Mouse (Mus musculus) heart, embryonic 12.5 days (tissue): ENCODE data around the gene Efhd1. TPM values are rescaled to one million over a fixed set of nuclear protein-coding genes. Genes with fewer than 3 reads are reported as not detected.

Experiments
- ATAC-seq: fragments of 200-750 bp; cut with Nextera tagmentation; 2 replicates; pipeline ENCODE4 v1.8.0; 2017; ENCODE audit warnings: moderate TSS enrichment, moderate library complexity; ENCODE audit not compliant: insufficient number of reproducible peaks, low FRiP score
- H3K27ac ChIP-seq: fragments of 300-500 bp; sonication (generic); 2 replicates; pipeline ENCODE4 v1.5.1; 2016; ENCODE audit warnings: mild to moderate bottlenecking, moderate library complexity; ENCODE audit not compliant: poor library complexity, severe bottlenecking
- H3K27me3 ChIP-seq: fragments of 300-500 bp; sonication (generic); replicated peaks from 2 replicates; pipeline ENCODE4 v1.6.1; 2016; ENCODE audit warnings: mild to moderate bottlenecking, moderate library complexity
- H3K36me3 ChIP-seq: fragments of 300-500 bp; sonication (generic); 2 replicates; pipeline ENCODE4 v1.6.1; 2016; ENCODE audit warnings: mild to moderate bottlenecking, moderate library complexity
- H3K4me1 ChIP-seq: fragments of 300-500 bp; sonication (generic); replicated peaks from 2 replicates; pipeline ENCODE4 v1.6.1; 2016; ENCODE audit warnings: mild to moderate bottlenecking
- H3K4me2 ChIP-seq: fragments of 300-500 bp; sonication (generic); 2 replicates; pipeline ENCODE4 v1.6.1; 2016; ENCODE audit warnings: mild to moderate bottlenecking, moderate library complexity
- H3K4me3 ChIP-seq: fragments of 300-500 bp; sonication (generic); 2 replicates; pipeline ENCODE4 v1.5.1; 2016; ENCODE audit warnings: mild to moderate bottlenecking
- H3K9ac ChIP-seq: fragments of 300-500 bp; sonication (generic); 2 replicates; pipeline ENCODE4 v1.6.1; 2016; ENCODE audit warnings: mild to moderate bottlenecking, moderate library complexity
- H3K9me3 ChIP-seq: fragments of 300-500 bp; sonication (generic); replicated peaks from 2 replicates; pipeline ENCODE4 v1.6.1; 2016; ENCODE audit warnings: mild to moderate bottlenecking, moderate library complexity
- WGBS: fragments of 180-500 bp; shearing (Covaris S2); methylation state at CpG from one replicate; pipeline ENCODE4 v1.1.7; 2016; 5-methylcytosine and 5-hydroxymethylcytosine counted together
- polyA plus RNA-seq: library from polyadenylated mRNA; unstranded; fragments of >200 nt; fragmentation: Nextera tagmentation; extraction: Ambion mirVana; gene quantifications from 2 replicates; pipeline ENCODE4 v1.2.1, GENCODE M21; 2016

The Efhd1 gene
- polyA plus RNA-seq, result 0.10 and 0.47 TPM in 2 replicates

DNA sequence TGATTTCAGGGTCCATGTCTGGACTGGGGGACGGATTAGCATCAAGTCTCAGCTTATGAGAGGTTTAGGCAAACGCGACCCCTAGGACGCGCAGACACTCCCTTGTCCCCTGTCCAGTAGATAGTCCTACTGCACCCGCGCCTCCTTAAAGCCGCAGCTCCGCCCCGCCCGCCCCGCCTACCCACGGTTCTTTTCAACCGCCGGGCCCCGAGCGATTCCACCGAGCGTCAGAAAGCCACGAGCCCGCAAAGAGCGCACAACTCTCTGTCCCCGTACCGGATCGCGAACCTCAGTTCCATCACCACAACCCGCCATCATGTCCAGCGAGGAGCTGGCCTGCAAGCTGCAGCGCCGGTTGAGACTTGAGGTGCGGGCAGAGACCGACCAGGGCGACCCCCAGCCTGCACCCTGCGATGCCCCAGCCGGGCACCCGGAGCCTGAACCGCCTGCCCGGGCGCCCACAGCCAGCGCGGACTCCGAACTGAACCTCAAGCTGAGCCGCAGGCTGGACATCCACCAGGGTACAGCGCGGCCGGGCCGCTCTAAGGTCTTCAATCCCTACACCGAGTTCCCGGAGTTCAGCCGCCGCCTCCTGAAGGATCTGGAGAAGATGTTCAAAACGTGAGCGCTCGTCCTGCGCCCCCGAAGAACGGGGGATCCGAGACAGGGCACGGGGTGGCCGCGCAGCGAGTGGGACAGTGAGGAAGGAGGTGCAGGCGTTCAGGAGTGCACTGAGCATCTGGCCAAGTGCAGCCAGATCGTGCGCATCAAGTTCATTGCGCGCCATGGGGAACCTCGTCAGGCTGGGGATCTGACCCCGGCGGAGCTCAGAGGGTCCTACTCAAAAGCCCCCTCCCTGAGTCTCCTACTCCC, at the start of gene Efhd1:
TSS of gene Efhd1 (plus strand) at position 230 of the 873 bp plus-strand sequence.
- H3K27ac ChIP-seq, result no peak within 1 kb of the TSS
- no peak for ATAC-seq
- H3K4me3 ChIP-seq, result peak within 1 kb of the TSS; percentile 49
- under 1% methylated on average over 70 of the region's 70 CpGs for WGBS
- H3K36me3 ChIP-seq, result no peaks in the 10 kb centered on the region
- peak within 1 kb of the TSS; percentile 26; the same call in 1 of the 2 replicates for H3K9ac ChIP-seq
- H3K27me3 ChIP-seq, result peaks cover 88% of the 10 kb centered on the region
- peaks cover 20% of the 10 kb centered on the region for H3K4me1 ChIP-seq
- 0 out of 2 replicates have a peak, but pooled peaks cover 3% of the 10 kb centered on the region for H3K9me3 ChIP-seq
- peak within 1 kb of the TSS; percentile 87 for H3K4me2 ChIP-seq

DNA sequence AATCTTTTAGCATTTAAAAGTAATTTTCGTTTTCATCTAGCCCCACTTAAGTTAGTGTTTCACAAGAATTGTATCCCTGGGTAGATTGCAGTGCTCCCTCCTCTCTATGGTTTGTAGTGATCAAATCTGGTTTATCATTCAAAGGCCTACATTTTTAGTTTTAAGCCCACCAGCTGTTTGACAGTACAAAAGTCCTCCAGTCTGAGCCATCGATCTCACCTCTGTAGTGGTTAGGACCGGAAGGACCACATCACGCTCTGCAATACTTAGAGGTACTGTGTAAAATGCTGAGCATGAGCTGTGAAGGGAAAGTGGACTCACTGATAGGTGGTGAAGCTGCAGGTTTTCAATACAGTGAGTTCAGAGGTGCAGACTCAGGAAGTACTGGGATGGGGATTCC, 49.4 kb upstream of the Efhd1 start:
- peak overlapping the region; percentile 100 for H3K9ac ChIP-seq
- H3K36me3 ChIP-seq, result peaks cover 5% of the 10 kb centered on the region
- no peak for ATAC-seq
- H3K9me3 ChIP-seq, result no peaks in the 10 kb centered on the region
- H3K27me3 ChIP-seq, result 0 out of 2 replicates have a peak, but pooled peaks cover 3% of the 10 kb centered on the region
- 20% methylated on average over 4 of the region's 4 CpGs for WGBS
- H3K4me1 ChIP-seq, result peaks cover 28% of the 10 kb centered on the region
- H3K27ac ChIP-seq, result peak overlapping the region; percentile 100
- peak overlapping the region; percentile 98 for H3K4me3 ChIP-seq
- H3K4me2 ChIP-seq, result peak overlapping the region; percentile 78

GRCm38 (mm10) chr1:87217938-87218337, 46.2 kb upstream of the Efhd1 start:
- H3K9ac ChIP-seq, result no peak overlapping the region
- H3K27me3 ChIP-seq, result no peaks in the 10 kb centered on the region
- no peak for ATAC-seq
- H3K4me1 ChIP-seq, result peaks cover 27% of the 10 kb centered on the region
- H3K9me3 ChIP-seq, result no peaks in the 10 kb centered on the region
- no peak overlapping the region for H3K4me3 ChIP-seq
- WGBS, result 64% methylated on average over 3 of the region's 3 CpGs
- peaks cover 35% of the 10 kb centered on the region for H3K36me3 ChIP-seq
- H3K27ac ChIP-seq, result no peak overlapping the region
- no peak overlapping the region for H3K4me2 ChIP-seq

- WGBS, result 91% methylated on average over 8 of the region's 8 CpGs
- no peak overlapping the region for H3K9ac ChIP-seq
- no peak overlapping the region for H3K4me2 ChIP-seq
- peaks cover 96% of the 10 kb centered on the region for H3K36me3 ChIP-seq
- no peak for ATAC-seq
- no peak overlapping the region for H3K27ac ChIP-seq
- no peaks in the 10 kb centered on the region for H3K27me3 ChIP-seq
- H3K9me3 ChIP-seq, result no peaks in the 10 kb centered on the region
- no peaks in the 10 kb centered on the region for H3K4me1 ChIP-seq
- H3K4me3 ChIP-seq, result no peak overlapping the region
Observed at GRCm38 (mm10) chr1:87225739-87226138, 38.4 kb upstream of the Efhd1 start.

GRCm38 (mm10) chr1:87226409-87227159, 37.6 kb upstream of the Efhd1 start:
- H3K4me2 ChIP-seq, result no peak overlapping the region
- H3K27me3 ChIP-seq, result no peaks in the 10 kb centered on the region
- H3K9me3 ChIP-seq, result no peaks in the 10 kb centered on the region
- no peak overlapping the region for H3K27ac ChIP-seq
- peaks cover 95% of the 10 kb centered on the region for H3K36me3 ChIP-seq
- 94% methylated on average over 1 of the region's 1 CpGs for WGBS
- no peaks in the 10 kb centered on the region for H3K4me1 ChIP-seq
- H3K4me3 ChIP-seq, result no peak overlapping the region
- ATAC-seq, result no peak
- H3K9ac ChIP-seq, result no peak overlapping the region

- Histone ChIP-seq H3K27ac (no peak overlapping the region), H3K4me1 (no peaks in the 10 kb centered on the region), H3K36me3 (peaks cover 95% of the 10 kb centered on the region), H3K4me2 (no peak overlapping the region), H3K27me3 (no peaks in the 10 kb centered on the region), H3K9me3 (no peaks in the 10 kb centered on the region), H3K9ac (no peak overlapping the region), H3K4me3 (no peak overlapping the region)
- WGBS, result 90% methylated on average over 3 of the region's 3 CpGs
- no peak for ATAC-seq
Observed at GRCm38 (mm10) chr1:87227160-87227550, 37.0 kb upstream of the Efhd1 start.

DNA sequence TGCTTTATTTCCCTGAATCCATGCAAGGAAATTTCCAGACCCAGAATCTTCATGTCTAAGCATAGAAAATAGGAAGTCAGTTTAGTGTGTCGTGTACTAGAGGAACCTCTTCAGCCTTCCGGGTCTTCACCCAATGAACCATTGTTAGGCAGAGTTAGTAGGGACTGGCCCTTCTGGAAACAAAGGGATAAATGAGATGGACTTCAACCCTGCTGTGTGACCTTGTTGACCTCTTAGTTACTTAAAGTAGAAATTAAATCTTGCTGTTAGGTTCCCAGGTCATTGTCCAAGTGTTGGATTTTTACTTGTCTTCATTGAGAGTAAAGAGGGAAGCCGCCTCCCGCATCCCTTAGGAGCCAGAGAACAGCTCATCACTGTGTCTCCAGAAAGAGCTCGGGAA, 33.6 kb upstream of the Efhd1 start:
- no peak overlapping the region for H3K4me2 ChIP-seq
- no peaks in the 10 kb centered on the region for H3K9me3 ChIP-seq
- no peak overlapping the region for H3K9ac ChIP-seq
- ATAC-seq, result no peak
- H3K27ac ChIP-seq, result no peak overlapping the region
- no peaks in the 10 kb centered on the region for H3K27me3 ChIP-seq
- H3K4me1 ChIP-seq, result no peaks in the 10 kb centered on the region
- H3K36me3 ChIP-seq, result peaks cover 98% of the 10 kb centered on the region
- WGBS, result 88% methylated on average over 5 of the region's 5 CpGs
- no peak overlapping the region for H3K4me3 ChIP-seq

- H3K9me3 ChIP-seq, result no peaks in the 10 kb centered on the region
- H3K9ac ChIP-seq, result no peak overlapping the region
- ATAC-seq, result no peak
- no peaks in the 10 kb centered on the region for H3K27me3 ChIP-seq
- H3K4me3 ChIP-seq, result no peak overlapping the region
- H3K4me1 ChIP-seq, result no peaks in the 10 kb centered on the region
- peaks cover 98% of the 10 kb centered on the region for H3K36me3 ChIP-seq
- no peak overlapping the region for H3K4me2 ChIP-seq
- no peak overlapping the region for H3K27ac ChIP-seq
- 83% methylated on average over 7 of the region's 7 CpGs for WGBS
Observed at GRCm38 (mm10) chr1:87232197-87232596, 32.0 kb upstream of the Efhd1 start.

GRCm38 (mm10) chr1:87239056-87239455, 25.1 kb upstream of the Efhd1 start:
- no peak for ATAC-seq
- Histone ChIP-seq H3K4me2 (no peak overlapping the region), H3K4me3 (no peak overlapping the region), H3K9me3 (no peaks in the 10 kb centered on the region), H3K36me3 (peaks cover 49% of the 10 kb centered on the region), H3K27me3 (no peaks in the 10 kb centered on the region), H3K9ac (no peak overlapping the region), H3K27ac (no peak overlapping the region), H3K4me1 (0 out of 2 replicates have a peak, but pooled peaks cover 4% of the 10 kb centered on the region)
- WGBS, result 45% methylated on average over 8 of the region's 8 CpGs

GRCm38 (mm10) chr1:87243021-87243420, 21.1 kb upstream of the Efhd1 start:
- 89% methylated on average over 8 of the region's 8 CpGs for WGBS
- no peaks in the 10 kb centered on the region for H3K9me3 ChIP-seq
- no peak overlapping the region for H3K9ac ChIP-seq
- no peak overlapping the region for H3K27ac ChIP-seq
- no peak for ATAC-seq
- H3K36me3 ChIP-seq, result peaks cover 12% of the 10 kb centered on the region
- no peak overlapping the region for H3K4me2 ChIP-seq
- no peaks in the 10 kb centered on the region for H3K27me3 ChIP-seq
- peaks cover 10% of the 10 kb centered on the region; the same call in 1 of the 2 replicates for H3K4me1 ChIP-seq
- no peak overlapping the region for H3K4me3 ChIP-seq

- 29% methylated on average over 1 of the region's 1 CpGs for WGBS
- Histone ChIP-seq H3K27me3 (no peaks in the 10 kb centered on the region), H3K27ac (no peak overlapping the region), H3K9me3 (no peaks in the 10 kb centered on the region), H3K4me2 (no peak overlapping the region), H3K4me1 (peaks cover 7% of the 10 kb centered on the region; the same call in 1 of the 2 replicates), H3K4me3 (no peak overlapping the region), H3K9ac (no peak overlapping the region), H3K36me3 (no peaks in the 10 kb centered on the region)
- ATAC-seq, result no peak
Observed at GRCm38 (mm10) chr1:87245430-87245829, 18.7 kb upstream of the Efhd1 start.
